Mouse (Mus musculus) heart, adult 2 months (tissue): ENCODE data around the gene Lrrc25.

Source experiments
- CTCF ChIP-seq: fragments of 200-600 bp; IDR thresholded peaks from 2 replicates; pipeline ENCODE4 v1.8.1; 2022; ENCODE audit warnings: antibody characterized with exemption, mild to moderate bottlenecking, moderate library complexity
- EP300 ChIP-seq: fragments of 200-500 bp; IDR thresholded peaks from 2 replicates; pipeline ENCODE4 v1.6.1; 2011; ENCODE audit warnings: low read depth, low read length, control low read depth; ENCODE audit not compliant: insufficient read depth

- TF ChIP-seq CTCF = no peak
- no peak for TF ChIP-seq EP300
Observed at GRCm38 (mm10) chr8:70599507-70600290, 16.3 kb upstream of the Lrrc25 start.
